Mouse (Mus musculus) hindbrain, embryonic 15.5 days (tissue): ENCODE data around the gene Mmp25. TPM values are rescaled to one million over a fixed set of nuclear protein-coding genes. Genes with fewer than 3 reads are reported as not detected.

Experiments used
- ATAC-seq: fragments of 200-750 bp; cut with Nextera tagmentation; 2 replicates; pipeline ENCODE4 v1.8.0; 2017; ENCODE audit warnings: low read depth, moderate number of reproducible peaks, moderate TSS enrichment; ENCODE audit not compliant: low FRiP score
- H3K27ac ChIP-seq: fragments of 300-500 bp; sonication (generic); replicated peaks from 2 replicates; pipeline ENCODE4 v1.5.1; 2015; ENCODE audit warnings: mild to moderate bottlenecking, inconsistent platforms
- H3K27me3 ChIP-seq: fragments of 300-500 bp; sonication (generic); 2 replicates; pipeline ENCODE4 v1.6.1; 2015; ENCODE audit warnings: control low read depth, inconsistent platforms
- H3K36me3 ChIP-seq: fragments of 300-500 bp; sonication (generic); 2 replicates; pipeline ENCODE4 v1.6.1; 2015; ENCODE audit warnings: control low read depth, inconsistent platforms
- H3K4me1 ChIP-seq: fragments of 300-500 bp; sonication (generic); replicated peaks from 2 replicates; pipeline ENCODE4 v1.6.1; 2015; ENCODE audit warnings: control low read depth, inconsistent platforms
- H3K4me2 ChIP-seq: fragments of 300-500 bp; sonication (generic); 2 replicates; pipeline ENCODE4 v1.6.1; 2015; ENCODE audit warnings: moderate library complexity, mild to moderate bottlenecking, inconsistent platforms
- H3K4me3 ChIP-seq: fragments of 300-500 bp; sonication (generic); 2 replicates; pipeline ENCODE4 v1.5.1; 2015; ENCODE audit warnings: mild to moderate bottlenecking, inconsistent platforms
- H3K9ac ChIP-seq: fragments of 300-500 bp; sonication (generic); 2 replicates; pipeline ENCODE4 v1.6.1; 2015; ENCODE audit warnings: inconsistent platforms
- H3K9me3 ChIP-seq: fragments of 300-500 bp; sonication (generic); 2 replicates; pipeline ENCODE4 v1.6.1; 2016; ENCODE audit warnings: control low read depth, inconsistent platforms
- WGBS: fragments of 180-500 bp; shearing (Covaris S2); methylation state at CpG from one replicate; pipeline ENCODE4 v1.1.7; 2015; 5-methylcytosine and 5-hydroxymethylcytosine counted together
- polyA plus RNA-seq: library from polyadenylated mRNA; unstranded; fragments of >200 nt; fragmentation: Nextera tagmentation; extraction: Ambion mirVana; gene quantifications from 2 replicates; pipeline ENCODE4 v1.2.1, GENCODE M21; 2015

The Mmp25 gene
- polyA plus RNA-seq, 1 experiment from 2014 or later = 1.7 TPM

- ATAC-seq = peak; percentile 80
- Histone ChIP-seq H3K4me3 (peak overlapping the region; percentile 51), H3K9me3 (no peaks in the 10 kb centered on the region), H3K27me3 (no peaks in the 10 kb centered on the region), H3K9ac (peak overlapping the region; percentile 57), H3K27ac (peak overlapping the region; percentile 85), H3K4me1 (peaks cover 12% of the 10 kb centered on the region), H3K36me3 (no peaks in the 10 kb centered on the region), H3K4me2 (peak overlapping the region; percentile 86)
- 13% methylated on average over 13 of the region's 13 CpGs for WGBS
Measured at GRCm38 (mm10) chr17:23592926-23593300, 52.2 kb downstream of the Mmp25 start.

GRCm38 (mm10) chr17:23592208-23592925 is 52.7 kb downstream of the Mmp25 start:
- ATAC-seq = peak; percentile 99
- peak overlapping the region; percentile 57 for H3K9ac ChIP-seq
- H3K9me3 ChIP-seq = no peaks in the 10 kb centered on the region
- H3K4me3 ChIP-seq = peak overlapping the region; percentile 51
- 7% methylated on average over 34 of the region's 34 CpGs for WGBS
- peak overlapping the region; percentile 85 for H3K27ac ChIP-seq
- no peaks in the 10 kb centered on the region for H3K36me3 ChIP-seq
- H3K4me1 ChIP-seq = peaks cover 12% of the 10 kb centered on the region
- H3K27me3 ChIP-seq = no peaks in the 10 kb centered on the region
- H3K4me2 ChIP-seq = peak overlapping the region; percentile 86

GRCm38 (mm10) chr17:23587253-23587652 is 57.8 kb downstream of the Mmp25 start:
- no peak overlapping the region for H3K4me2 ChIP-seq
- H3K4me1 ChIP-seq = peaks cover 30% of the 10 kb centered on the region
- H3K9ac ChIP-seq = no peak overlapping the region
- H3K36me3 ChIP-seq = no peaks in the 10 kb centered on the region
- H3K9me3 ChIP-seq = no peaks in the 10 kb centered on the region
- 61% methylated on average over 2 of the region's 2 CpGs for WGBS
- no peak for ATAC-seq
- H3K27ac ChIP-seq = no peak overlapping the region
- no peaks in the 10 kb centered on the region for H3K27me3 ChIP-seq
- no peak overlapping the region for H3K4me3 ChIP-seq

- no peaks in the 10 kb centered on the region for H3K9me3 ChIP-seq
- peaks cover 28% of the 10 kb centered on the region for H3K4me1 ChIP-seq
- H3K9ac ChIP-seq = peak overlapping the region; percentile 79
- ATAC-seq = peak; percentile 92
- H3K4me2 ChIP-seq = peak overlapping the region; percentile 87
- no peaks in the 10 kb centered on the region for H3K27me3 ChIP-seq
- peak overlapping the region; percentile 72 for H3K27ac ChIP-seq
- peak overlapping the region; percentile 78 for H3K4me3 ChIP-seq
- WGBS = under 1% methylated on average over 22 of the region's 22 CpGs
- H3K36me3 ChIP-seq = peaks cover 7% of the 10 kb centered on the region
Measured at GRCm38 (mm10) chr17:23585721-23586491, 59.2 kb downstream of the Mmp25 start.

DNA sequence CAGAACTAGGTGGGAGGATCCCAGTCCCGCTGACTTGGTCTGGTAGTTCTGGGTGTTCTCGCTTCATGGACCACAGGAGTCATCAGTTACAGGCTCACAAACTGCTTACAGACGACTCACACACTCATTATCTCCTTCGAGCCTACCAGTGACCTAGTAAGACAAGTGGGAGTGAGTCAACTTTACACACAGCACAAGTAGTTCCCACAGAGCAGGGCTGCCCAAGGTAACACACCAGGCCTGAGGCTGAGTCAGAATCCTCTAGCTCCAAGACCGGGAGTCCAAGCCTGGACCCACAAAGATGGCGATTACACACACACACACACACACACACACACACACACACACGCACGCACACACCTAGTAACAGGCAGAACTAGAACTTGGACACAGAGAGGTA is 60.3 kb downstream of the Mmp25 start:
- Histone ChIP-seq H3K27me3 (no peaks in the 10 kb centered on the region), H3K4me1 (peaks cover 28% of the 10 kb centered on the region), H3K27ac (no peak overlapping the region), H3K4me2 (peak overlapping the region; percentile 87), H3K9me3 (no peaks in the 10 kb centered on the region), H3K9ac (peak overlapping the region; percentile 79; the same call in 1 of the 2 replicates), H3K36me3 (peaks cover 17% of the 10 kb centered on the region), H3K4me3 (peak overlapping the region; percentile 78)
- 89% methylated on average over 8 of the region's 8 CpGs for WGBS
- no peak for ATAC-seq

Other genes with a start within 250 kb of the Mmp25 start
- not detected in 2 replicates for gene Vmn2r117, start 165.6 kb downstream of the Mmp25 start, polyA plus RNA-seq
- gene Zfp213, start 81.0 kb downstream of the Mmp25 start, polyA plus RNA-seq = 17.3 and 19.8 TPM in 2 replicates
- gene Zfp13, start 45.8 kb downstream of the Mmp25 start, polyA plus RNA-seq = 24.3 and 29.3 TPM in 2 replicates
- gene Zscan10, start 44.4 kb downstream of the Mmp25 start, polyA plus RNA-seq = 0.05 and 0.25 TPM in 2 replicates
- 0.13 TPM in 1 of 2 replicates, not detected in the other for gene Bicdl2, start 15.2 kb upstream of the Mmp25 start, polyA plus RNA-seq
- 127 and 138 TPM in 2 replicates for gene Hcfc1r1, start 28.3 kb upstream of the Mmp25 start, polyA plus RNA-seq
- 40.5 and 43.5 TPM in 2 replicates for gene Thoc6, start 28.6 kb upstream of the Mmp25 start, polyA plus RNA-seq
- 3.3 and 5.3 TPM in 2 replicates for gene Tnfrsf12a, start 32.2 kb upstream of the Mmp25 start, polyA plus RNA-seq
- 0.38 and 0.66 TPM in 2 replicates for gene Cldn6, start 34.0 kb upstream of the Mmp25 start, polyA plus RNA-seq
- gene Cldn9, start 38.7 kb upstream of the Mmp25 start, polyA plus RNA-seq = 1.2 and 1.8 TPM in 2 replicates
- 0.13 and 0.41 TPM in 2 replicates for gene 1520401A03Rik, start 77.5 kb upstream of the Mmp25 start, polyA plus RNA-seq
- 19.8 and 21.8 TPM in 2 replicates for gene Pkmyt1, start 81.1 kb upstream of the Mmp25 start, polyA plus RNA-seq
- 67.0 and 75.2 TPM in 2 replicates for gene Paqr4, start 95.6 kb upstream of the Mmp25 start, polyA plus RNA-seq
- gene Kremen2, start 100.6 kb upstream of the Mmp25 start, polyA plus RNA-seq = 1.5 TPM in 2 replicates
- gene Flywch1, start 126.3 kb upstream of the Mmp25 start, polyA plus RNA-seq = 204 and 209 TPM in 2 replicates
- gene Flywch2, start 140.8 kb upstream of the Mmp25 start, polyA plus RNA-seq = 79.4 and 83.9 TPM in 2 replicates
- gene Srrm2, start 145.3 kb upstream of the Mmp25 start, polyA plus RNA-seq = 480 and 502 TPM in 2 replicates
- gene Elob, start 183.9 kb upstream of the Mmp25 start, polyA plus RNA-seq = 1,257 and 1,293 TPM in 2 replicates
- 0.17 and 0.35 TPM in 2 replicates for gene Prss33, start 190.8 kb upstream of the Mmp25 start, polyA plus RNA-seq
- gene Prss32, start 198.6 kb upstream of the Mmp25 start, polyA plus RNA-seq = not detected in 2 replicates
- 1.3 and 1.8 TPM in 2 replicates for gene Prss41, start 198.9 kb upstream of the Mmp25 start, polyA plus RNA-seq
- not detected in 2 replicates for gene Prss21, start 222.8 kb upstream of the Mmp25 start, polyA plus RNA-seq
- gene Dcpp1, start 235.6 kb upstream of the Mmp25 start, polyA plus RNA-seq = not detected in 2 replicates
- not detected in 2 replicates for gene Dcpp2, start 235.6 kb upstream of the Mmp25 start, polyA plus RNA-seq